Mouse (Mus musculus): ENCODE measurements around the gene Kcnj16. TPM values are rescaled to one million over a fixed set of nuclear protein-coding genes. Genes with fewer than 3 reads are reported as not detected.

Kcnj16 gene
- not detected for total RNA-seq (2021)
- long read RNA-seq, experiment 1, result 0 reads
- long read RNA-seq, experiment 2, result 0 reads

GRCm38 (mm10) chr11:110967762-110968135 lies at the start of gene Kcnj16:
Gene Kcnj16, plus strand, starts transcription at chr11:110968033.
- DNase-seq, result no peak

GRCm38 (mm10) chr11:110918808-110919465 lies 48.9 kb upstream of the Kcnj16 start:
- no peak for DNase-seq

GRCm38 (mm10) chr11:110935699-110936098 lies 32.1 kb upstream of the Kcnj16 start:
- no peak for DNase-seq

- no peak for DNase-seq
Measured at GRCm38 (mm10) chr11:110942280-110942679, 25.6 kb upstream of the Kcnj16 start.

- DNase-seq, result no peak
Measured at GRCm38 (mm10) chr11:110942695-110943135, 25.1 kb upstream of the Kcnj16 start.

GRCm38 (mm10) chr11:110956665-110957064 lies 11.2 kb upstream of the Kcnj16 start:
- no peak for DNase-seq

GRCm38 (mm10) chr11:110961592-110962021 lies 6.2 kb upstream of the Kcnj16 start:
- DNase-seq, result no peak

- DNase-seq, result no peak
Measured at GRCm38 (mm10) chr11:110967019-110967761, 643 bp upstream of the Kcnj16 start.

GRCm38 (mm10) chr11:110968901-110969300 lies 1.1 kb downstream of the Kcnj16 start:
- DNase-seq, result no peak

- DNase-seq, result no peak
Measured at GRCm38 (mm10) chr11:110985508-110985907, 17.7 kb downstream of the Kcnj16 start.

- DNase-seq, result no peak
Measured at GRCm38 (mm10) chr11:110985949-110986348, 18.1 kb downstream of the Kcnj16 start.

- peak; percentile 7 for DNase-seq
Measured at GRCm38 (mm10) chr11:110993616-110994015, 25.8 kb downstream of the Kcnj16 start.

- no peak for DNase-seq
Measured at GRCm38 (mm10) chr11:110997211-110997610, 29.4 kb downstream of the Kcnj16 start.

- DNase-seq, result no peak
Measured at GRCm38 (mm10) chr11:111005103-111005502, 37.3 kb downstream of the Kcnj16 start.

- no peak for DNase-seq
Measured at GRCm38 (mm10) chr11:111009471-111009870, 41.6 kb downstream of the Kcnj16 start.

GRCm38 (mm10) chr11:111016206-111016605 lies 48.4 kb downstream of the Kcnj16 start:
- no peak for DNase-seq

- DNase-seq, result no peak
Measured at GRCm38 (mm10) chr11:111020211-111020610, 52.4 kb downstream of the Kcnj16 start.

GRCm38 (mm10) chr11:111022681-111023281 lies 54.9 kb downstream of the Kcnj16 start:
- no peak for DNase-seq

- no peak for DNase-seq
Measured at GRCm38 (mm10) chr11:111042175-111042574, 74.3 kb downstream of the Kcnj16 start.

- no peak for DNase-seq
Measured at GRCm38 (mm10) chr11:111043298-111043697, 75.5 kb downstream of the Kcnj16 start.

- no peak for DNase-seq
Measured at GRCm38 (mm10) chr11:111054252-111054651, 86.4 kb downstream of the Kcnj16 start.

GRCm38 (mm10) chr11:111054854-111055822 lies 87.3 kb downstream of the Kcnj16 start:
- DNase-seq, result no peak

All from gastrocnemius, postnatal 25 days (tissue).